Mouse (Mus musculus) sigmoid colon, adult 10 weeks (tissue): ENCODE measurements around the gene Prkcd. TPM values are rescaled to one million over a fixed set of nuclear protein-coding genes. Genes with fewer than 3 reads are reported as not detected.

ENCODE experiments used
- polyA plus RNA-seq: library from polyadenylated mRNA; stranded (reverse); fragments of 350-450 nt; fragmentation: Illumina TruSeq; extraction: RNeasy Lipid Tissue Mini Kit (QIAGEN cat#74804); gene quantifications from one replicate; pipeline ENCODE4 v1.2.3, GENCODE M21; 2014; ENCODE audit warnings: low read depth, low replicate concordance

Gene Prkcd
- 117 TPM for polyA plus RNA-seq

GRCm38 (mm10) chr14:30625856-30626726, at the start of gene Prkcd:
TSS of gene Prkcd (minus strand) at chr14:30626210.

GRCm38 (mm10) chr14:30653943-30654659, 28.1 kb upstream of the Prkcd start, which contains the start of gene Rft1:
TSS of gene Rft1 (plus strand) at chr14:30654360.

GRCm38 (mm10) chr14:30548131-30548720, 77.8 kb downstream of the Prkcd start, which contains the start of gene Tkt:
TSS of gene Tkt (plus strand) at chr14:30548359.

Other genes starting within 250 kb of the Prkcd start
- gene Dcp1a, start 146.7 kb downstream of the Prkcd start, polyA plus RNA-seq, result 11.9 TPM
- gene Cacna1d, start 134.8 kb downstream of the Prkcd start, polyA plus RNA-seq, result 5.2 TPM
- gene Tkt, start 77.9 kb downstream of the Prkcd start, polyA plus RNA-seq, result 4.6 TPM
- 16.1 TPM for gene Rft1, start 28.1 kb upstream of the Prkcd start, polyA plus RNA-seq
- 12.1 TPM for gene Sfmbt1, start 88.6 kb upstream of the Prkcd start, polyA plus RNA-seq
- 5.6 TPM for gene Tmem110, start 199.4 kb upstream of the Prkcd start, polyA plus RNA-seq